Mouse (Mus musculus) spleen, adult 2 months (tissue): Measurements from ENCODE around the gene Tff3.

Source experiments
- CTCF ChIP-seq: fragments of 200-500 bp; IDR thresholded peaks from 2 replicates; pipeline ENCODE4 v1.5.1; 2011; ENCODE audit warnings: mild to moderate bottlenecking, inconsistent platforms; ENCODE audit not compliant: insufficient read depth, insufficient read length, insufficient replicate concordance; ENCODE audit errors: extremely low read depth
- POLR2A ChIP-seq: fragments of 200-500 bp; IDR thresholded peaks from 2 replicates; pipeline ENCODE4 v1.6.1; 2011; ENCODE audit warnings: low read depth, low read length, inconsistent platforms

DNA sequence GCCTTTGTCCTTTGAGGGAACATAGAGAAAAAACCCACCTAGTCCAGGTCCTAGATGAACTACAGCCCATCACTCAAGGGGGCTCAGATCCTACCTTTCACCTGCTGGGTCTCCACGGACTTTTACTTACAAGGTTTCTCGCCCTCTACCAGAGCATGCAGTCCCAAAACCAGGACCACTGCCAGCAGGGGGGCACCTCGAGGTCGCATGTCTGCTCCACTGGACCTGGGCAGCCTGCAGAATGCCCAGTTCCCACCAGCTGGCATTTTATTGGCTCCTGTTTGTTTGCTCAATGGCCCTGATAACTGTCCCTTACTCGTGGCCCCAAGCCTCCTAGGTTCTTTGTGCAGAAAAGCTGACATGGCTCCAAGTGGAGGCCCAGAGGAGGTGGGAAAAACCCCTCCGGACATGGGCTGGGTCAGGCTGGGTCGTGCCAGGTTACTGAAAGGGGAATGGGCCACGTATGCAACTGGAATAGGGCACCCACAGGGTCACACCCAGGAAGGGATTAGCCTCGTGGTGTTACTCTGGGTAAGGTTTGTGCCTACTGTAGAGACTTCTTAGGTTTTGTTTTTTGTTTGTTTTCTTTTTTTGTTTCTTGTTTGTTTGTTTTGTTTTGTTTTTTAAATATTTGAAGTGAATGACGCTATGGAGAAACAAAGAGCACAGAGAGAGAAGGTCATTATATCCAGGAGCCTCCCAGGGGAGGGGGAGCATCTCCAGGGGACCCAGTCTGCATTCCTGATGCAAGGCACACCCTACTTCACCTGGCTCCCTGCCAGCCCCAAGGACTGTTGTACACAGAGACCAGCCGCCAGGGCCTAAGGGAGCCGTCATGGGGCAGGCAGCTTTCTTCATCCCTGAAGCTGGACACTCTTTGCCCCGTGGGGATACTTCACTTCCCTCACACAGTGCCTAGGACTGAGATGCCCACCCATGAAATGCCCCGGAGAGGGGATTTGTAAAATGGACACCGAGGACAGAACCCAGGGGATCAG is 14.9 kb upstream of the Tff3 start, which contains the start of gene Tff2:
- TF ChIP-seq CTCF (no peak), POLR2A (no peak)
